Mouse (Mus musculus) neural tube, embryonic 11.5 days (tissue): ENCODE data around the gene Fam189a1. TPM values are rescaled to one million over a fixed set of nuclear protein-coding genes. Genes with fewer than 3 reads are reported as not detected.

ENCODE experiments used
- ATAC-seq: fragments of 200-750 bp; cut with Nextera tagmentation; 2 replicates; pipeline ENCODE4 v1.8.0; 2017; ENCODE audit warnings: moderate number of reproducible peaks, mild to moderate bottlenecking, moderate TSS enrichment, moderate library complexity; ENCODE audit not compliant: insufficient read depth, low FRiP score, low TSS enrichment
- DNase-seq: peaks from one replicate; pipeline ENCODE4 v3.0.0-alpha.2; 2015; ENCODE audit warnings: low spot score
- H3K27ac ChIP-seq: fragments of 300-500 bp; sonication (generic); 2 replicates; pipeline ENCODE4 v1.5.1; 2014; ENCODE audit warnings: low read depth, mild to moderate bottlenecking, low read length
- H3K27me3 ChIP-seq: fragments of 300-500 bp; sonication (generic); 2 replicates; pipeline ENCODE4 v1.6.1; 2014; ENCODE audit warnings: mild to moderate bottlenecking, low read length, mixed read lengths; ENCODE audit not compliant: control insufficient read depth, insufficient read depth
- H3K36me3 ChIP-seq: fragments of 300-500 bp; sonication (generic); 2 replicates; pipeline ENCODE4 v1.6.1; 2014; ENCODE audit warnings: mild to moderate bottlenecking, low read length, moderate library complexity, mixed read lengths; ENCODE audit not compliant: control insufficient read depth, insufficient read depth
- H3K4me1 ChIP-seq: fragments of 300-500 bp; sonication (generic); 2 replicates; pipeline ENCODE4 v1.6.1; 2014; ENCODE audit warnings: low read length, mixed read lengths; ENCODE audit not compliant: control insufficient read depth, insufficient read depth
- H3K4me2 ChIP-seq: fragments of 300-500 bp; sonication (generic); 2 replicates; pipeline ENCODE4 v1.6.1; 2014; ENCODE audit warnings: low read depth, mild to moderate bottlenecking, moderate library complexity
- H3K4me3 ChIP-seq: fragments of 300-500 bp; sonication (generic); 2 replicates; pipeline ENCODE4 v1.5.1; 2014; ENCODE audit warnings: low read depth, low read length
- H3K9ac ChIP-seq: fragments of 300-500 bp; sonication (generic); 2 replicates; pipeline ENCODE4 v1.6.1; 2014; ENCODE audit warnings: mild to moderate bottlenecking, low read length
- H3K9me3 ChIP-seq: fragments of 300-500 bp; sonication (generic); 2 replicates; pipeline ENCODE4 v1.6.1; 2016; ENCODE audit warnings: low read length; ENCODE audit not compliant: control insufficient read depth
- WGBS: fragments of 180-500 bp; shearing (Covaris S2); extraction: QIAGEN DNeasy Blood & Tissue Kit; methylation state at CpG from one replicate; pipeline ENCODE4 v1.1.7; 2014; 5-methylcytosine and 5-hydroxymethylcytosine counted together
- polyA plus RNA-seq: library from polyadenylated mRNA; unstranded; fragments of >200 nt; fragmentation: Nextera tagmentation; extraction: Ambion mirVana; gene quantifications from 2 replicates; pipeline ENCODE4 v1.2.1, GENCODE M21; 2014

Gene Fam189a1
- polyA plus RNA-seq, 1 experiment from 2014 or later, result 5.6 TPM

- WGBS, result 55% methylated on average over 1 of the region's 1 CpGs
- DNase-seq (no peak), ATAC-seq (no peak)
- H3K4me2 ChIP-seq, result peak overlapping the region; percentile 46
- peak overlapping the region; percentile 69 for H3K27ac ChIP-seq
- H3K36me3 ChIP-seq, result no peaks in the 10 kb centered on the region
- no peaks in the 10 kb centered on the region for H3K9me3 ChIP-seq
- peaks cover 17% of the 10 kb centered on the region for H3K4me1 ChIP-seq
- H3K4me3 ChIP-seq, result no peak overlapping the region
- H3K27me3 ChIP-seq, result no peaks in the 10 kb centered on the region
- H3K9ac ChIP-seq, result no peak overlapping the region
Measured at GRCm38 (mm10) chr7:64840576-64840895, 315.8 kb downstream of the Fam189a1 start.

GRCm38 (mm10) chr7:64839801-64840575, 316.4 kb downstream of the Fam189a1 start:
- peak overlapping the region; percentile 15 for H3K4me3 ChIP-seq
- DNase-seq (peak; percentile 81), ATAC-seq (peak; percentile 84)
- H3K9me3 ChIP-seq, result no peaks in the 10 kb centered on the region
- H3K27ac ChIP-seq, result peak overlapping the region; percentile 69
- no peaks in the 10 kb centered on the region for H3K27me3 ChIP-seq
- H3K4me1 ChIP-seq, result peaks cover 17% of the 10 kb centered on the region
- H3K9ac ChIP-seq, result no peak overlapping the region; the same call in 1 of the 2 replicates
- H3K36me3 ChIP-seq, result no peaks in the 10 kb centered on the region
- peak overlapping the region; percentile 46 for H3K4me2 ChIP-seq
- WGBS, result 1% methylated on average over 21 of the region's 21 CpGs

GRCm38 (mm10) chr7:64839281-64839680, 317.1 kb downstream of the Fam189a1 start:
- Histone ChIP-seq H3K4me1 (peaks cover 17% of the 10 kb centered on the region), H3K36me3 (no peaks in the 10 kb centered on the region), H3K4me3 (no peak overlapping the region), H3K4me2 (peak overlapping the region; percentile 46), H3K9ac (no peak overlapping the region), H3K27me3 (no peaks in the 10 kb centered on the region), H3K9me3 (no peaks in the 10 kb centered on the region), H3K27ac (peak overlapping the region; percentile 69; the same call in 1 of the 2 replicates)
- DNase-seq (no peak), ATAC-seq (no peak)
- WGBS, result 61% methylated on average over 2 of the region's 2 CpGs

- Histone ChIP-seq H3K9ac (peak overlapping the region; percentile 8; the same call in 1 of the 2 replicates), H3K4me3 (no peak overlapping the region), H3K9me3 (no peaks in the 10 kb centered on the region), H3K4me2 (no peak overlapping the region), H3K4me1 (peaks cover 9% of the 10 kb centered on the region), H3K27ac (peak overlapping the region; percentile 27; the same call in 1 of the 2 replicates), H3K27me3 (no peaks in the 10 kb centered on the region), H3K36me3 (no peaks in the 10 kb centered on the region)
- DNase-seq, result peak; percentile 48
- peak; percentile 58 for ATAC-seq
- 24% methylated on average over 5 of the region's 5 CpGs for WGBS
Measured at GRCm38 (mm10) chr7:64830214-64830995, 326.0 kb downstream of the Fam189a1 start.

- Histone ChIP-seq H3K9me3 (no peaks in the 10 kb centered on the region), H3K27me3 (no peaks in the 10 kb centered on the region), H3K4me2 (no peak overlapping the region), H3K9ac (no peak overlapping the region), H3K4me1 (no peaks in the 10 kb centered on the region), H3K4me3 (no peak overlapping the region), H3K36me3 (no peaks in the 10 kb centered on the region), H3K27ac (no peak overlapping the region)
- ATAC-seq (no peak), DNase-seq (no peak)
- WGBS, result 81% methylated on average over 5 of the region's 5 CpGs
Measured at GRCm38 (mm10) chr7:64821081-64821480, 335.3 kb downstream of the Fam189a1 start.

- H3K27me3 ChIP-seq, result no peaks in the 10 kb centered on the region
- H3K27ac ChIP-seq, result no peak overlapping the region
- DNase-seq (no peak), ATAC-seq (no peak)
- no peaks in the 10 kb centered on the region for H3K9me3 ChIP-seq
- H3K4me1 ChIP-seq, result no peaks in the 10 kb centered on the region
- H3K36me3 ChIP-seq, result no peaks in the 10 kb centered on the region
- no peak overlapping the region for H3K4me3 ChIP-seq
- 75% methylated on average over 9 of the region's 9 CpGs for WGBS
- no peak overlapping the region for H3K9ac ChIP-seq
- no peak overlapping the region for H3K4me2 ChIP-seq
Measured at GRCm38 (mm10) chr7:64819683-64820082, 336.7 kb downstream of the Fam189a1 start.

GRCm38 (mm10) chr7:64808876-64809275, 347.5 kb downstream of the Fam189a1 start:
- H3K9ac ChIP-seq, result no peak overlapping the region
- no peaks in the 10 kb centered on the region for H3K27me3 ChIP-seq
- H3K27ac ChIP-seq, result no peak overlapping the region
- no peaks in the 10 kb centered on the region for H3K9me3 ChIP-seq
- H3K4me3 ChIP-seq, result no peak overlapping the region
- no peaks in the 10 kb centered on the region for H3K4me1 ChIP-seq
- ATAC-seq, result peak; percentile 71; the same call in 1 of the 2 replicates
- no peaks in the 10 kb centered on the region for H3K36me3 ChIP-seq
- WGBS, result 44% methylated on average over 6 of the region's 6 CpGs
- peak; percentile 40 for DNase-seq
- H3K4me2 ChIP-seq, result no peak overlapping the region

GRCm38 (mm10) chr7:64805100-64805499, 351.3 kb downstream of the Fam189a1 start:
- no peak for ATAC-seq
- H3K9ac ChIP-seq, result no peak overlapping the region
- 73% methylated on average over 8 of the region's 8 CpGs for whole genome bisulfite sequencing

More at GRCm38 (mm10) chr7:64805100-64805499, 351.3 kb downstream of the Fam189a1 start:
- Histone ChIP-seq H3K4me3 (no peak overlapping the region), H3K4me2 (no peak overlapping the region), H3K36me3 (no peaks in the 10 kb centered on the region), H3K4me1 (no peaks in the 10 kb centered on the region), H3K27ac (no peak overlapping the region), H3K9me3 (no peaks in the 10 kb centered on the region), H3K27me3 (no peaks in the 10 kb centered on the region)
- DNase-seq, result no peak
